Mouse (Mus musculus) embryonic fibroblast, embryonic 13.5 days (primary cell): ENCODE data around the gene Serpinb2.

ENCODE experiments used
- CTCF ChIP-seq: IDR thresholded peaks from 2 replicates; pipeline ENCODE4 v1.5.1; 2011; ENCODE audit warnings: mild to moderate bottlenecking, control low read depth, low read length, moderate library complexity, borderline replicate concordance; ENCODE audit not compliant: insufficient read depth
- POLR2A ChIP-seq: IDR thresholded peaks from 2 replicates; pipeline ENCODE4 v1.6.1; 2011; ENCODE audit warnings: low read depth, mild to moderate bottlenecking, control low read depth, low read length, moderate library complexity

DNA sequence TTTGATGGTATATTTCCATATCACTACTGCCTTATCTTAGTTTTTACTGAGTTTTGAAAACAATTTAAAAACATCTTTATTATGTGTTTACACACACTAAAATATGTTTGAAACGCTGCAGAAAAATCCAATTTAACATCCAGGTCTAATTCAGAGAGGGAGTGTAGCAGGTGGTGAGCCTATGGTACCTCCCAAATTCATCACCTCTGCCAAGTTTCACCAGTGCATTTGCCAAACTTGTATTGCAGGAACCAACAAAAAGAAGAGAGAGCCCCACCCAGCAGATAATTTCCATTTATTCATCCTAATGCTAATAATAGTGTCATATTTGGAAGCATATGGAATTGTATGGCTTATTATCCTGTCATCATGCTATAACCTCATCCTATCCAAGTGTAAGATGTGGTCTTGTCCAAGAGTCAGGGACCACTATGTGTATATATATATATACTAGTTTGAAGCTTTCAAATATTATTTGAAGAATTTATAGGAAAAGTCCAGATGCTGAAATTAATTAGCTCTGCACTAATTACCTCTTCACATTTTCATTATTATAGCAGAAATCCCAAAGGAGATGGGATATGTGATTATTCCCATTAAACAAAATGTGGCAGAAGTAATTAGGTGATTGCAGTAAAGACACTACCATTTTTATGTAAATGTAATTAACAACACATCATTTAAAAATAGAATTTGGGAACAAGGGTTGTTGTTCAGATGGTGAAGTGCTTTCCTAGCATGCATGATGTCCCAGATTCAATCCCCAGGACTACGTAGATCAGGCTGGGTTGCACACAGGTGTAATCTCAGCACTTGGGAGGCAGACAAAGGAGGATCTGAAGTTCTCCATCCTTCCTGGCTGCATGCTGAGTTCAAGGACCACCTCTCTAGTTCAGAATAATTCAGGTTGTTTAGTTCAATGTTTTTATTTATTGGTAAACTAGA is 1.2 kb downstream of the Serpinb2 start:
- no peak for TF ChIP-seq CTCF
- no peak for TF ChIP-seq POLR2A
